Mouse (Mus musculus): ENCODE results near the gene P3h4.

Gene P3h4

DNA sequence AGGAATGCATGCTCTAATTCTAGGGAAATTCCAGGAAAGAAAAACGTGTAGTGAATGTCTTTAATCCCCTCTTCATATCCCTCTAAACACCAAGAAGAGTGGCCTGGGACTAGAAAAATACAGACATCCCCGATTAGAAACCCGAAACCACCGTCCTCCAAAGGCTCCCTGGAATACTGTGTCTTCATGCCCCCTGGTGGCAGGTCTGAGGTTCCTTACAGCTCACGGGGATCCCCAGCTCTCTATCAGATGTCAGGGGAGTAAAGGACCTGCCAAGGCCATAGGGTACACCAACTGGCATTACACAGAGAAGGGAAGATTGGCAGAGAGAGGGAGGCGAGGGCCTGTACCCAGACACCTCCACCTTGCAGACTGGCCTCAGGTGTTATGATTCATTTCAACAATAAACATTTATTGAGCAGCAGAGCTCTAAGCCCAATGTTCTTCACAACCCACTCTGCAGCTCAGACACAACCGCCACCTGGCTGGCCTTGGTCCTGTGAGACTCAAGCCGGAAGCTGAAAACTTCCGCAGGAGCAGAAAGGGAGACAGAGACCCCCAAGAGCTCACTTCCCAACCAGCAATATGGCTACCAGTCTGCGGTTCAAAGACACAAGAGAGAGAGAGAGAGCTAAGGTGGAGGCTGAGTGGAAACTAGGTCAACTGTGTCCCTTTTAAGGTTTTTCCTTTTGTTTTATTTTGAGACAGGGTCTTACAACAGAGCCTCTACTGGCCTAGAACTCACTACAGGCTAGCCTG is 6.4 kb downstream of the P3h4 start:
- DNase-seq, result peak; percentile 74

DNA sequence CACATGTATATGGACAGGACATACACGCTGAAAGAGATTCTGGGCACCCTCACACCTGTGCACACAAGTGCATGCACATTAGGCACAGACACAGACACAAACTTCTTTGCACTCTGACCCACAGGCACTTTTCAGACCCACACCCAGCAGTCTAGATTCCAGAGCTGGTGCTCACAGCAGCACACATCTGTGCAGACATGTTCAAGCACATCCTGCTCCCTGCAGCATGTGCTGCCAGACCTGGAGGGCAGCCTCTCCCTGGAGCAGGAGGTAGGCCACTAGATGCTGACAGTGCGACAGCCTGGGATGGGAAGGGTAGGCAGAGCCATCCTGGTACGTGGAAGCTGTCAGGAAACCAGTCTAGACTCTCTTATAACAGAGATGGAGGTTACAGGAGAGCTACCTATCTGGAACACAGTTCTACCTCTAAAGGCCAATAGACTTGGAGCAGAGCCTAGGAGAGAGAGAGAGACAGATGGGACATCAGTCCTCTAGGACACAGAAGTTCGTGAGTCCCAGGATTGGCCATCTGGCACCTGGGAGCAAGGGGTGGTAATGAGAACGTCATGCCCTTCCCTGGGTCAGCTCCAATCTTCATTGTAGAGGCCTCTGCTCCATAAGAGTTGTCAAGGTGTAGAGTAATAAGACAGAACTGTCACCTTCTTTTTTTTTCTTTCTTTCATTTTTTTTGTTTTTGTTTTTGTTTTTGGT is 7.5 kb downstream of the P3h4 start:
- DNase-seq, result peak; percentile 88

- no peak for DNase-seq
Measured at GRCm38 (mm10) chr11:100406273-100406672, 8.4 kb downstream of the P3h4 start.

DNA sequence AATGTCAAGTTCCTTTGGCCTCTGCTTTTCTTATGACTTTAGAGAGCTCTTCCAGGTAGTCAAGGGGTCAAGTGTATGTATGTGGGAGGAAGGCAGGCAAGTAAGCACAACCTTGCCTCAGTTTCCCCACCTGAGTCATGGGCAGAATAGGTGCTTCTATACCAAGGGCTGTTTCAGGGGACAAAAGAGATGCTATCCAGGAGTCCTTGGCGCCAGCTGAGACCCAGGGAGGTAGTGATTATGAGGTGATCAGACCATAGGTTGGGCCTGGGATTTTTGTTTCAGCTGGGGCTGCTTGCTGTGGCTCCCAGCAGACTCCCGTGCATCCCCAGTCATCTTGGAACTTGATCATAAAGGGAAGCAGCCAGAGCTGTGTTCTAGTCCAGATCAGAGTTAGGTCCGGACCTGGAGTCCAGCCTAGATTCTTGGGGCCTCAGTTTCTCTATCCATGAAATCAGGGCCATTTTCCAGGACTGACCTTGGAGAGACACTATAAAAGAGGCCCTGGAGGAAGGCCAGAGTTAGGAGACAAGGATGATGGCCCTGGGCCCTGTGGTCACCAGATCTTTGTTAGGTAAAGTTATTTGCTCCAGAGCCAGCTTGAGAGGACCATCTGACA is 10.1 kb downstream of the P3h4 start:
- no peak for DNase-seq

DNA sequence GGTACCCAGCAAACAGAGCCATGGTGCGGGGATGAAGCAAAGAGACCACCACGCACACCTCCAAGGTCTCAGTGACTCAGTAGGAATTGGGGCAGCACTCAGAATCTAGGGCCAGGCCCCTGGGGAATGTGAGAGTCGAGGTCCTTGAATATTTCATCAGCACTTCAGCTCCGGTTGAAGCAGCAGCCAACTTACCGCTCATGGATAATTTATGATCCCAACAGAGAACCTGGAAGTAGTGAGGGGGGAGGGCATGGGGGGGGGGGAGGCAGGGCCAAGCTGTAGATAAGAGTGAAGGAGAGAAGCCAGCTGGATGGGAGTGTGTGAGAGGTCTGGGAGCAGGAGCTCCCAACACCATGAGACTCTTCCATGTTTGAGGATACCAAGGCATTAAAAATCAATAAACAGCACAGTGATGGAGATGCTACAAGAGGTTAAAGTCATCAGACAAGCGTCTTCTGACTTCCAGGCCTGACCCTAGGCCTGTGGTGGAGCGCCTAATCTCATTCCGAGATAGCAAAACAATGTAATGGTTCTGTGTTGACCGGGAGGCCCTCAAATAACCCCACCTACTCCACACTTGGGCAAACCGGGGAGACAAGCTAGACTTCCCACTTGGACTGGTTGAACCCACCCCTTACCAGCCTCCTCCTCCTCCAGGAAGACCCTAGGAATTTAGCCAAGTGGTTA is 11.0 kb downstream of the P3h4 start:
- no peak for DNase-seq

DNA sequence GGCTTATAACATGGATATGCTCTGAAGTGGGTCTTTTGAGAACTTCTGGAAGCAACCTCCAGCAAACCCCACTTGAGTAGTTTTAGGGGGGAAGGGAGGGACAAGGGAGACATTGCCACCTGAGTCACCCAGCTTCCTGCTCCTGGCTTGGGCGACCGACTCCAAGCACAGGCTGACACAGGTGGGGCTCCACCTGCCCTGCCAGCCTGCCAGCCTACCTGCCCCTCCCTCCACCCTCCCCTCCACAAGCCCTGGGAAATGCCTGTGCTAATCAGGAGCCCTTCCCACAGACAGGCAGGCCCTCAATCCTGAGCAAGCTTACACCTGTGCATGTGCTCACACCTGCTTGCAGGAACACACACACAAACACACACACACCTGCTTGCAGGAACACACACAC is 12.0 kb downstream of the P3h4 start:
- DNase-seq, result no peak

DNA sequence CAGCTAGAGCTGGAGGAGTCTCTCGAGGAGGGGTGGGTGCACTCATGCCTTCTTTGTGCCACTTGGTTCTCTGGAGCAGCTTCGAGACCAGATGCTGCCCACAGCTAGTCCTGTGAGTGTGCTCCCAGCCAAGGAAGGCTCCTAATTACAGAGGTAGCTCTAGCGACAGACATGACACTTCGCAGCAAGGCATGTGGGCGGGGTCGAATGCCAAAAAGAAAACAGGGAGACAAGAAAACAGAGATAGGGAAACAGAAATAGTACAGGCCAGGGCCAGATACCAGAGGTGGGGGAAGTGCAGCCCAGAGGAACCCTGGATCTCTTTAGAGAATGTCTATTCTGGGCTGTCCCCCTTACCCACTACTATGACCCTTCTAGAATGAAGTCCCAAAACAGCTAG is 12.4 kb downstream of the P3h4 start:
- no peak for DNase-seq

- no peak for DNase-seq
Measured at GRCm38 (mm10) chr11:100400842-100401241, 13.8 kb downstream of the P3h4 start.

DNA sequence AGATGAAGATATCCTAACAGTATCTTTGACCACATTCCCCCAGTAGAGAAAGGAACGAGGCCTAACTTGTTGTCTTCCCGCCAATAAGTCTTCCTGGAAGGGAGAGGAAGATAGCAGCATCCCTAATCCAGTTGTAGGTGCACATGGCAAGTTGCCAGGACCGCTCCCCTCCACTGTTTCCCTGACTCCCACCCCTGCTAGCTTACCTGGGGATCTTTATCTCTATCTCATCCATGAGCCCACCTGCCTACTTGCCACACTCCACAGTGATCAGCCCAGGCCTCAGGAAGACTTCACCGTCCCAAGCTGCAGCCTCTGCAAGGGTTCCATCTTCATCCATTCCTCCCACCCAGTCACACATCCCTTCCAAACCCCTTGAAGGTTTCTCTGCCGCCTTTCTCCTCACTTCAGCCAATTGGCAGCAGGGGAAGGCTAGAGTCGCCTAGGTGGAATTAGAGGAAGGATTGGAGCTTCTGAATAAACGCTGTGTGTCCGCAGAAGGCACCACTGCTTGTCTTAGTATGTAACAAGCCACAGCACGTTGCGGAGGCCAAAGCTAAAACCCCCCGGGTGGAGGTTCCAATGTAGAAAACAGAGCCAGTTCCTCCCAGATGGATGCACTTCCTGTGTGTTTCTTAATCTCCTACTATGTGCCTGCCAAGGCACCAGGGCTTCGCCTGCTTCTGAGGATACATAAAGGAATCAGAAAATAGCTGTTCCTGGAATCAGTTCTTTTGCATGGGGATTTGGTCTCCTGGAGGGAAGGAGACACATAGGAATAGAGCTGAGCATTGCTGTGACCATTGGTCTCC is 14.7 kb downstream of the P3h4 start:
- DNase-seq, result no peak

- no peak for DNase-seq
Measured at GRCm38 (mm10) chr11:100399320-100399719, 15.3 kb downstream of the P3h4 start.

- DNase-seq, result no peak
Measured at GRCm38 (mm10) chr11:100398517-100398916, 16.1 kb downstream of the P3h4 start.

DNA sequence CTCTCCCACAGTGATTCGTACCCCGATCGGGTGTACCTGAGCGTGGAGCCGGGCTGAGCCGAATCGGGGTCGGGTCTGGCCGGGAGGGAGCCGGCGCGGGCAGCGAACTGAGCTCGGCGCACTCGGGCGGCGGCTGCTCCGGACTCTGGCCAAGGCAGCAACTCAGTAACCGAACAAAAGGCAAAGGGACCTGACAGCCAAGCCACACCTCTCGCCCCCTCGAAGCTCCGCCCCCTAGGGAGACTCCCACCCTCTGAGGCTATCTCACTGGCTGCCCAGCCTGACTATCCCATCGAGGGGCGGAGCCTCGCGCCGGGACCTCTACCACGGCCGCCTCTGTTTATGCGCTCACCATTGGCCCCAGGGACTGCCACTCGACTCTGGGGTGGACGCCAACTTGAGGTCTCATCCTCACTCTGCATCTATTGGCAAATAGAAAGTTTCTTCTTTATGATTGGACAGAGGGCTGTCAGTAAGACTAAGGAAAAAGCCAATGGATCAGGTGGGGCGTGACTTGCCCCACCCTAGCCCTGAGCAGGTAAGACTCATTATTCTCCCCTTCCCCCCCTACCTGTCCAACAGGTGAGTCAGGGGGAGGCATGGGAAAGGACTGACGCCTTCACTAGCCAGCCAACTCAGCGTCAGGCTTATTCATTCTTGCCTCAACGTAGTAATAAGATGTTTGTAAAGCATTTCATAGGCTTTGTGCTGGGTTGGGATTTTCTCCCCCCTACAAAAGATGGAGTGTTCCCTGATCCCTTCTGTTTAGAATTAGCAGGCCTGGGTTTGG is 16.8 kb downstream of the P3h4 start, which contains the start of gene Jup:
Gene Jup (minus strand): TSS at position 164 of the 790 bp plus-strand sequence.
- peak; percentile 100 for DNase-seq

GRCm38 (mm10) chr11:100396886-100397599 is 17.6 kb downstream of the P3h4 start:
- peak; percentile 73 for DNase-seq

GRCm38 (mm10) chr11:100395861-100396631 is 18.6 kb downstream of the P3h4 start:
- peak; percentile 69 for DNase-seq

GRCm38 (mm10) chr11:100395200-100395599 is 19.4 kb downstream of the P3h4 start:
- peak; percentile 79 for DNase-seq

- DNase-seq, result no peak
Measured at GRCm38 (mm10) chr11:100394353-100395074, 20.1 kb downstream of the P3h4 start.

GRCm38 (mm10) chr11:100393733-100394132 is 20.9 kb downstream of the P3h4 start:
- no peak for DNase-seq

DNA sequence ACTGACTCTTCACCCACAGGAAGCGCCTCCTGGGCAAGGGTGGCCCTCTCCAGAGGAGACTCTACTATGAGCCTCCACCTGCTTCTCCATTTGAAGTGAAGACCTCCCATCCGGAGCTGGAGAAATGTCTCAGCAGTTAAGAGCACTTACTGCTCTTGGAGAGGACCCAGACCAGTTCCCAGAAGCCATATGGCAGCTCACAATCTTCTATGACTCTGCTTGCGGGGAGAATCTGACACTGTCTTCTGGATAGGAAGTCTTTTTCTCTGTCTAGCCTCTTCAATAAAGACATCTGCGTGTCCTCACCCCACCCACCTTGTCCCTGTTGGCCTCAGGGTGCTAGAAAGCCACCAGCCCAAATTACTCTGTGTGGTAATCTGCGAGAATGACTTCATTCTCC is 21.7 kb downstream of the P3h4 start:
- DNase-seq, result no peak

DNA sequence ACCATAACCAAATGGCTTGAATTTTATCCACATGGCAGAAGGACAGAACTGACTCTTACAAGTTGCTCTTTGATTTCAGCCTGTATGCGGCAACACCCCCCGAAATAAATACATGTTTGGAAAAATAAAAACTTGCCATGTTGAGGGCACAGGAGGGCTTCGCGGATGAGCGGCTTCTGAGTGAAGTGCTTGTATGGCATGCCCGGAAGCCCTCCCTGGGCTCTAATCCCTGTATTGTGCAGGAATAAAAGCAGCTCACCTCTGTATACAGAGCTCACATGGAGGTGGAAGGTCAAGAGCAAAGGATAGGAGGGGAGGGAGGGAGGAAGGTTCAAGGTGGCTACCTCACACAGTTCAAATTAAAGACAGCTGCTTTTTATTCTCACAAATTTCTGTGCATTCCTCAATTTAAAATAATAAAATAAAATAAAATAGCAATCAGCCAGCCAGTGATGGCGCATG is 22.7 kb downstream of the P3h4 start:
- no peak for DNase-seq

All from cerebellum, adult 11 months (tissue).